Mouse (Mus musculus): ENCODE results near the gene Emg1. TPM values are rescaled to one million over a fixed set of nuclear protein-coding genes. Genes with fewer than 3 reads are reported as not detected.
A peak's percentile ranks its signal among the peaks of the same experiment; 100 is the strongest.
"Not testable (repeated sequence)": the region's sequence is repeated elsewhere in the genome, so short reads cannot be mapped to it uniquely, and the experiment has no call there.

Emg1 gene
- polyA plus RNA-seq, 2 experiments: 103 to 147 TPM

DNA sequence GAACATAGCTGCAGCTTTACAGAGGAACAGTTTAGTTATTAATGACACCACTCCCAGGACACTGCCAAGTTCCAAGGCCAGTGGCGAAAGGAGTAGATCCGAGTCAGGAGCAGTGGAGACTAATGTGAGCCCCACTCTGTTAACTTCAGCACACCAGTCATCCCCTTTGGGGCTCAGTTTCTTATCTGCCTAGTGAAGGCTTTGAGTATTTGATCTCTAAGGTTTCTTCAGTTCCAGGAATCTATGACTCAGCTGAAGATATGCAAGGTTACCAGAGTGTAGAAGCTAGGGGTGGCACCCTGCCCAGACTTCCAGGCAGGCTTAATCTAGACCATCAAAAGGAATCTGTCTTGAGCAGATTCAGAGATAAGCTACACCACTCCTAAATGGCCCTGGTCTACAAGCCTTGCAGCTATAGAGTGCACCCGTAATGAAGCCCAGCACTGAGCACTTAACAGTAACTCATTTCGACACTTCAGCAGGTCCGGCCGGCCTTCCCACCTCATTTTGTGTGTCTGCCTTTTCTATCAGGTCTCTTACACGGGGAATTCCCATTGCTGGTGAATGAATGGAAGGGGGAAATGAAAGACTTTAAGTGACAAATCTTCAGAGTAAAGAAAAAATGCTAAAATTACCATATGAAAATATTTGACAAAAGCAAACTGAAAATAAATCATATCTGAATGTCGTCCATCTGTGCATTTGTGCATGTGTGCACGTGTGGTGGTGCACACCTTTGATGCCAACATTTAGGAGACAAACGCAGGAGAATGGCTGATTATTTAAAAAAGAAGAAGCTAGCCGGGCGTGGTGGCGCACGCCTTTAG, 28.2 kb downstream of the Emg1 start:
- H3K27ac ChIP-seq: peak overlapping the region; percentile 54
- WGBS (ENCODE audit: insufficient replicate concordance): 45% methylated on average over 14 of the region's 14 CpGs
- TF ChIP-seq CTCF (IDR thresholded peaks at IDR 0.05; ENCODE audit: low read depth) (no peak), EP300 (IDR thresholded peaks at IDR 0.05; ENCODE audit: low read depth) (peak; percentile 80)
- peak overlapping the region; percentile 23 for H3K9ac ChIP-seq (replicated peaks)
- 0 out of 4 replicates have a peak overlapping the region, but pooled peaks of 1 of the 2 experiments have one; percentile 13 for H3K4me3 ChIP-seq (ENCODE audit: insufficient read depth in 1 of 2, low read depth in 2 of 2, low read length in 2 of 2)
- H3K36me3 ChIP-seq (replicated peaks; ENCODE audit: control insufficient read depth, insufficient read depth, low read depth): peaks cover 2% of the 10 kb centered on the region; the same call in 1 of the 2 replicates
- peak; percentile 72 to 73 (median 72) for DNase-seq (ENCODE audit: low read depth in 3 of 3, low spot score in 3 of 3)
- H3K4me1 ChIP-seq (replicated peaks; ENCODE audit: control insufficient read depth in 2 of 2, insufficient read depth in 2 of 2, low read length in 1 of 2): peaks cover 43 to 52% of the 10 kb centered on the region in 2 experiments
- H3K4me2 ChIP-seq (ENCODE audit: low read depth): peak overlapping the region; percentile 56
- peak; percentile 88 for ATAC-seq (ENCODE audit: insufficient read depth)
- no peaks in the 10 kb centered on the region for H3K9me3 ChIP-seq (ENCODE audit: control insufficient read depth, low read length)
- H3K27me3 ChIP-seq (ENCODE audit: control insufficient read depth, insufficient read depth, low read length): no peaks in the 10 kb centered on the region

DNA sequence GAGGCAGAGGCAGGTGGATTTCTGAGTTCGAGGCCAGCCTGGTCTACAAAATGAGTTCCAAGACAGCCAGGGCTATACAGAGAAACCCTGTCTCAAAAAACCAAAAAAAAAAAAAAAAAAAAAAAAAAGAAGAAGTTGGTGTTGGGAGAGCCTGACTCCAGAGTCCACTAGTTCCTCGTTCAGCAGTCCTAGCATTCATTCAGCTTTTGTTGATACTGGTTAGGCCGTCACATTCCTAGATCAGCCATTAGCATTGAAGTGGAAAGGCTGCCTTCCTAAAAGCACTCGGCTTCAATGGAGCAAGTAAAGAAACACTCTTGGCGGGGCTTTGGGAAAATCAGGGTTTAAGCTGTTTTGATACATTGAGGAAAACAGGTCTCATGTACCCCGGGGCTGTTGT, 29.7 kb downstream of the Emg1 start:
- not testable (repeated sequence) for H3K36me3 ChIP-seq (replicated peaks; ENCODE audit: control insufficient read depth, insufficient read depth, low read depth); H3K4me2 ChIP-seq (ENCODE audit: low read depth); H3K9me3 ChIP-seq (ENCODE audit: control insufficient read depth, low read length); H3K4me3 ChIP-seq (ENCODE audit: insufficient read depth in 1 of 2, low read depth in 2 of 2, low read length in 2 of 2); ATAC-seq (ENCODE audit: insufficient read depth); DNase-seq (ENCODE audit: low read depth in 3 of 3, low spot score in 3 of 3); H3K9ac ChIP-seq (replicated peaks); H3K27me3 ChIP-seq (ENCODE audit: control insufficient read depth, insufficient read depth, low read length)
- Histone ChIP-seq H3K4me1 (replicated peaks; ENCODE audit: control insufficient read depth in 2 of 2, insufficient read depth in 2 of 2, low read length in 1 of 2) (peaks cover 43 to 52% of the 10 kb centered on the region in 2 experiments), H3K27ac (peak overlapping the region; percentile 54; the same call in 1 of the 2 replicates)
- 54% methylated on average over 6 of the region's 6 CpGs for WGBS (ENCODE audit: insufficient replicate concordance)

DNA sequence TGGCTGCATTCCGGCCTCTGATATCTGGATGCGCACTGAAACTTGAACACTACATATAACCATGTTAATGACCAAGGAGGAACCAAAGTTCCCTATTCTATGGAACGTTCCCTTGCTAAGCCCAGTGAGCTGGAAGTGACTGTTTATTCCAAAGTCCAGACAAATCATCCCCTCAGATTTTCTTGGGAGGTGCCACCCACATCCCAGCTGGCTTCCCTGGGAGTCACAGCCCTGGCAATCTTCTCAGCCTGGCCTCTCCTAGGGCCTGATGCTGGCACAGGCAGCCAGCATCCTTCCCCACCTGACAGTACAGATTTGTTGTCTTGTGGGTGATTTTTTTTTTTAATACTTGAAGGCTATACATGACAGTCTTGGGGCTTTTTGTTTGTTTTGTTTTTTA, 32.5 kb downstream of the Emg1 start:
- ATAC-seq (ENCODE audit: insufficient read depth): no peak
- Histone ChIP-seq H3K9ac (replicated peaks) (no peak overlapping the region), H3K9me3 (ENCODE audit: control insufficient read depth, low read length) (no peaks in the 10 kb centered on the region), H3K4me3 (ENCODE audit: insufficient read depth in 1 of 2, low read depth in 2 of 2, low read length in 2 of 2) (no peak overlapping the region), H3K4me2 (ENCODE audit: low read depth) (no peak overlapping the region), H3K27ac (no peak overlapping the region), H3K4me1 (replicated peaks; ENCODE audit: control insufficient read depth in 2 of 2, insufficient read depth in 2 of 2, low read length in 1 of 2) (peaks cover 22 to 34% of the 10 kb centered on the region in 2 experiments), H3K36me3 (replicated peaks; ENCODE audit: control insufficient read depth, insufficient read depth, low read depth) (peaks cover 3% of the 10 kb centered on the region; the same call in 1 of the 2 replicates), H3K27me3 (ENCODE audit: control insufficient read depth, insufficient read depth, low read length) (no peaks in the 10 kb centered on the region)
- 96% methylated on average over 3 of the region's 3 CpGs for WGBS (ENCODE audit: insufficient replicate concordance)
- TF ChIP-seq EP300 (IDR thresholded peaks at IDR 0.05; ENCODE audit: low read depth) (no peak), CTCF (IDR thresholded peaks at IDR 0.05; ENCODE audit: low read depth) (no peak)
- DNase-seq (ENCODE audit: low read depth in 3 of 3, low spot score in 3 of 3): no peak

DNA sequence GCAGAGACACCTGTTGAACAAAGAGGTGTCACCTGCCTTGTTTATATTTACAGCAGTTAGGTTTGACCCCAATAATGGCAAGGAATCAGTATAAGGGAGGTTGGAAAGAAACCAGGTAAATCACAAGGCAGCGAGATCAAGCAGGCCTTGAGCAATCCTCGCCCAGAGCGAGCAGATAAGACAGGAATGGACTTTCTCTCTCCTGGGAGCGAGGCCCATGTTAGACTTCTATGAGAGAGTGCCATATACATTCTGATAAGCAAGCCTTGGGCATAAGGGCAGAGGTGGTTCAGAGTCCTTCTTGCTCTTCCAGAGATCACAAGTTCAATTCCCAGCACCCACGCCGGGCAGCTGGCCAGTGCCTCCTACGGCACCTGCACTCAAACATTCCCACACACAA, 33.2 kb downstream of the Emg1 start:
- no peak overlapping the region for H3K4me2 ChIP-seq (ENCODE audit: low read depth)
- H3K4me1 ChIP-seq (replicated peaks; ENCODE audit: control insufficient read depth in 2 of 2, insufficient read depth in 2 of 2, low read length in 1 of 2): peaks cover 21 to 28% of the 10 kb centered on the region in 2 experiments
- H3K9ac ChIP-seq (replicated peaks): no peak overlapping the region
- H3K27me3 ChIP-seq (ENCODE audit: control insufficient read depth, insufficient read depth, low read length): no peaks in the 10 kb centered on the region
- no peaks in the 10 kb centered on the region for H3K9me3 ChIP-seq (ENCODE audit: control insufficient read depth, low read length)
- H3K4me3 ChIP-seq (ENCODE audit: insufficient read depth in 1 of 2, low read depth in 2 of 2, low read length in 2 of 2): no peak overlapping the region
- TF ChIP-seq EP300 (IDR thresholded peaks at IDR 0.05; ENCODE audit: low read depth) (no peak), CTCF (IDR thresholded peaks at IDR 0.05; ENCODE audit: low read depth) (no peak)
- no peak for DNase-seq (ENCODE audit: low read depth in 3 of 3, low spot score in 3 of 3)
- H3K36me3 ChIP-seq (replicated peaks; ENCODE audit: control insufficient read depth, insufficient read depth, low read depth): peaks cover 8% of the 10 kb centered on the region; the same call in 1 of the 2 replicates
- ATAC-seq (ENCODE audit: insufficient read depth): no peak
- H3K27ac ChIP-seq: no peak overlapping the region
- WGBS (ENCODE audit: insufficient replicate concordance): 82% methylated on average over 7 of the region's 7 CpGs

DNA sequence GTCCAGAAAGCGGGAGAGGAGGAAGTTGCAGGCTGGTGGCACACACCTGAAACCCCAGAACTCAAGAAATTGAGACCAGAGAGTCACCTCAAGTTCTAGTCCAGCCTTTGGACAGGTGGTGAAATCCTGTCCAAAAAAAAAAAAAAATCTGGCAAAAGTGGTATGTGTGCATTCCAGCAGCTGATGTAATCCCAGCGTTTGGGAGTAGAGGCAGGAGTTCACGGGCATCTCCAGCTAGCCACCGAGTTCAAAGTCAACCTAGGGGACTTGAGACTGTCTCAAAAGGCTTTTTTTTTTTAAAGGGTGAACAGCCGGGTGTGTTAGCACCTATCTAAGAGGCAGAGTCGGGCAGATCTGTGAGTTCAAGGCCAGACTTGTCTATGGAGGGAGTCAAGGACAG, 35.8 kb downstream of the Emg1 start:
- no peak for TF ChIP-seq CTCF (IDR thresholded peaks at IDR 0.05; ENCODE audit: low read depth)
- TF ChIP-seq EP300 (IDR thresholded peaks at IDR 0.05; ENCODE audit: low read depth): no peak
- peaks cover 14 to 19% of the 10 kb centered on the region in 2 experiments for H3K4me1 ChIP-seq (replicated peaks; ENCODE audit: control insufficient read depth in 2 of 2, insufficient read depth in 2 of 2, low read length in 1 of 2)
- no peaks in the 10 kb centered on the region for H3K27me3 ChIP-seq (ENCODE audit: control insufficient read depth, insufficient read depth, low read length)
- no peak overlapping the region for H3K4me2 ChIP-seq (ENCODE audit: low read depth)
- H3K9ac ChIP-seq (replicated peaks): no peak overlapping the region
- DNase-seq (ENCODE audit: low read depth in 3 of 3, low spot score in 3 of 3) (no peak), ATAC-seq (ENCODE audit: insufficient read depth) (no peak)
- H3K36me3 ChIP-seq (replicated peaks; ENCODE audit: control insufficient read depth, insufficient read depth, low read depth): peaks cover 11% of the 10 kb centered on the region; the same call in 1 of the 2 replicates
- no peak overlapping the region for H3K4me3 ChIP-seq (ENCODE audit: insufficient read depth in 1 of 2, low read depth in 2 of 2, low read length in 2 of 2)
- H3K9me3 ChIP-seq (ENCODE audit: control insufficient read depth, low read length): no peaks in the 10 kb centered on the region
- 72% methylated on average over 6 of the region's 6 CpGs for WGBS (ENCODE audit: insufficient replicate concordance)
- H3K27ac ChIP-seq: no peak overlapping the region

Measured in liver, embryonic 14.5 days (tissue).